Mouse (Mus musculus): Measurements from ENCODE around the gene Rad23b. TPM values are rescaled to one million over a fixed set of nuclear protein-coding genes. Genes with fewer than 3 reads are reported as not detected.
A peak's percentile ranks its signal among the peaks of the same experiment; 100 is the strongest.
"Not testable (repeated sequence)": the region's sequence is repeated elsewhere in the genome, so short reads cannot be mapped to it uniquely, and the experiment has no call there.

Rad23b gene
- total and polyA plus RNA-seq, 2 experiments from 2014 or later = 95.9 to 222 TPM

DNA sequence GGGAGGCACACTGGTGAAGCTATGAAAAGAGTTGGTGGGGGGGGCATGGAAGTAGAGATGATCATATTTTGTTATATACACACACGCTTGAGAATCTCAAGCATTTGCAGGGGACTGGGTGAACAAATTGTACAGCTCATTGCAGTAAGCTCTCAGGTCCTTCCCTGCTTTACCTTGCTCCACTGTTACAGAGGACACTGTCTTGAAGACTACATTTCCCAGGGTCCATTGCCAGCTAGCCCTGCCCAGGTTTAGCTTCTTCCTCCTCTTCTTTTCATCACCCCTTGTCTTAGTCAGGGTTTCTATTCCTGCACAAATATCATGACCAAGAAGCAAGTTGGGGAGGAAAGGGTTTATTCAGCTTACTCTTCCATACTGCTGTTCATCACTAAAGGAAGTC lies 56.7 kb downstream of the Rad23b start:
- DNase-seq (no peak), ATAC-seq (no peak)
- no peak overlapping the region for H3K4me2 ChIP-seq (ENCODE audit: low read depth)
- 93% methylated on average over 1 of the region's 1 CpGs for WGBS
- H3K36me3 ChIP-seq (ENCODE audit: insufficient read depth) = no peaks in the 10 kb centered on the region
- no peaks in the 10 kb centered on the region for H3K9me3 ChIP-seq (ENCODE audit: low read length)
- H3K4me1 ChIP-seq (ENCODE audit: insufficient read depth) = no peaks in the 10 kb centered on the region
- no peak for TF ChIP-seq CTCF (IDR thresholded peaks at IDR 0.05; ENCODE audit: low read depth)
- H3K9ac ChIP-seq = no peak overlapping the region
- H3K27ac ChIP-seq (ENCODE audit: low read depth, low read length) = no peak overlapping the region
- no peak overlapping the region for H3K4me3 ChIP-seq (ENCODE audit: low read depth, low read length)
- no peaks in the 10 kb centered on the region for H3K27me3 ChIP-seq (ENCODE audit: insufficient read depth, low read length)

GRCm38 (mm10) chr4:55408081-55408480 lies 58.2 kb downstream of the Rad23b start:
- H3K9me3 ChIP-seq (ENCODE audit: low read length) = no peaks in the 10 kb centered on the region
- H3K27ac ChIP-seq (ENCODE audit: low read depth, low read length) = no peak overlapping the region
- no peak overlapping the region for H3K9ac ChIP-seq
- no peak for ATAC-seq
- H3K4me3 ChIP-seq (ENCODE audit: low read depth, low read length) = no peak overlapping the region
- no peaks in the 10 kb centered on the region for H3K36me3 ChIP-seq (ENCODE audit: insufficient read depth)
- no peak for TF ChIP-seq CTCF (IDR thresholded peaks at IDR 0.05; ENCODE audit: low read depth)
- 74% methylated on average over 2 of the region's 2 CpGs for WGBS
- H3K4me2 ChIP-seq (ENCODE audit: low read depth) = no peak overlapping the region
- H3K27me3 ChIP-seq (ENCODE audit: insufficient read depth, low read length) = no peaks in the 10 kb centered on the region
- H3K4me1 ChIP-seq (ENCODE audit: insufficient read depth) = no peaks in the 10 kb centered on the region
- no peak for DNase-seq

GRCm38 (mm10) chr4:55409025-55409424 lies 59.2 kb downstream of the Rad23b start:
- no peak for TF ChIP-seq CTCF (IDR thresholded peaks at IDR 0.05; ENCODE audit: low read depth)
- no peak overlapping the region for H3K27ac ChIP-seq (ENCODE audit: low read depth, low read length)
- H3K36me3 ChIP-seq (ENCODE audit: insufficient read depth) = no peaks in the 10 kb centered on the region
- H3K9ac ChIP-seq = no peak overlapping the region
- WGBS = 97% methylated on average over 16 of the region's 16 CpGs
- no peak for ATAC-seq
- DNase-seq = no peak
- H3K9me3 ChIP-seq (ENCODE audit: low read length) = no peaks in the 10 kb centered on the region
- H3K4me1 ChIP-seq (ENCODE audit: insufficient read depth) = no peaks in the 10 kb centered on the region
- H3K4me3 ChIP-seq (ENCODE audit: low read depth, low read length) = no peak overlapping the region
- no peaks in the 10 kb centered on the region for H3K27me3 ChIP-seq (ENCODE audit: insufficient read depth, low read length)
- H3K4me2 ChIP-seq (ENCODE audit: low read depth) = no peak overlapping the region

- not testable (repeated sequence) for H3K27me3 ChIP-seq (ENCODE audit: insufficient read depth, low read length); H3K4me3 ChIP-seq (ENCODE audit: low read depth, low read length); H3K9ac ChIP-seq; H3K4me1 ChIP-seq (ENCODE audit: insufficient read depth); H3K9me3 ChIP-seq (ENCODE audit: low read length); H3K27ac ChIP-seq (ENCODE audit: low read depth, low read length); H3K36me3 ChIP-seq (ENCODE audit: insufficient read depth); H3K4me2 ChIP-seq (ENCODE audit: low read depth); DNase-seq; ATAC-seq
- 96% methylated on average over 1 of the region's 1 CpGs for WGBS
Observed at GRCm38 (mm10) chr4:55409578-55410224, 59.9 kb downstream of the Rad23b start.

GRCm38 (mm10) chr4:55415864-55416263 lies 66.0 kb downstream of the Rad23b start:
- DNase-seq (peak; percentile 73), ATAC-seq (peak; percentile 98)
- Histone ChIP-seq H3K36me3 (ENCODE audit: insufficient read depth) (no peaks in the 10 kb centered on the region), H3K4me1 (ENCODE audit: insufficient read depth) (no peaks in the 10 kb centered on the region), H3K27ac (ENCODE audit: low read depth, low read length) (no peak overlapping the region), H3K27me3 (ENCODE audit: insufficient read depth, low read length) (no peaks in the 10 kb centered on the region), H3K9me3 (ENCODE audit: low read length) (no peaks in the 10 kb centered on the region), H3K4me3 (ENCODE audit: low read depth, low read length) (no peak overlapping the region), H3K9ac (no peak overlapping the region), H3K4me2 (ENCODE audit: low read depth) (no peak overlapping the region)
- WGBS = 20% methylated on average over 3 of the region's 3 CpGs
- TF ChIP-seq CTCF (IDR thresholded peaks at IDR 0.05; ENCODE audit: low read depth) = 0 out of 2 replicates have a peak, but pooled peaks have one; percentile 12

DNA sequence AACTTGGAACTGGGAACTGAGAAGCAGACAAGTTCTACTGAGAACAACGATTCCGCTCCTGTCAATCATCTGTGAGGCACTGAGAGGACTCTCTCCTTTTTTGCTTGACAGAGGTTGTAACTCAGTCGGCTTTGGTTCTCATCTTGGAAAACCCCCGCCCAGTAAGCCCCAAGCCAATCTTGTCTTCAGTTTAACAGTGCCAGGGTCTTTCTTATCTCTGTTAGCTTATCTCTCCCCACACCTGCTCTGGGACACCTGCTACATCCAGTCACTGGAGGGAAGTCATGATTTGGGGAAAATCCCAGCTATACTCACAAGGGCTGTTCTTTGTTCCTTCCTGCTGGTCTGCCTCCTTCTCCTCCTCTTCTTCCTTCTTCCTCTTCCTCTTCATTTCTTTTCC lies 76.4 kb downstream of the Rad23b start:
- TF ChIP-seq CTCF (IDR thresholded peaks at IDR 0.05; ENCODE audit: low read depth) = no peak
- H3K36me3 ChIP-seq (ENCODE audit: insufficient read depth) = no peaks in the 10 kb centered on the region
- no peak overlapping the region for H3K4me2 ChIP-seq (ENCODE audit: low read depth)
- DNase-seq = no peak
- no peaks in the 10 kb centered on the region for H3K4me1 ChIP-seq (ENCODE audit: insufficient read depth)
- no peak overlapping the region for H3K9ac ChIP-seq
- no peaks in the 10 kb centered on the region for H3K9me3 ChIP-seq (ENCODE audit: low read length)
- no peaks in the 10 kb centered on the region for H3K27me3 ChIP-seq (ENCODE audit: insufficient read depth, low read length)
- H3K4me3 ChIP-seq (ENCODE audit: low read depth, low read length) = no peak overlapping the region
- WGBS = 87% methylated on average over 4 of the region's 4 CpGs
- ATAC-seq = no peak
- no peak overlapping the region for H3K27ac ChIP-seq (ENCODE audit: low read depth, low read length)

Other genes starting within 250 kb of the Rad23b start
- gene Klf4, start 182.4 kb downstream of the Rad23b start, total RNA-seq (2014; rRNA removed) = 2.8 and 10.3 TPM in 2 replicates
- gene Klf4, start 182.4 kb downstream of the Rad23b start, polyA plus RNA-seq (2015; fragmentation: Nextera tagmentation; extraction: Ambion mirVana) = 3.3 and 3.4 TPM in 2 replicates

All from forebrain, postnatal 0 days (tissue).